Mouse (Mus musculus) kidney, embryonic 14.5 days (tissue): ENCODE measurements around the gene Ntf5. TPM values are rescaled to one million over a fixed set of nuclear protein-coding genes. Genes with fewer than 3 reads are reported as not detected.
A peak's percentile ranks its signal among the peaks of the same experiment; 100 is the strongest.
"Not testable (repeated sequence)": the region's sequence is repeated elsewhere in the genome, so short reads cannot be mapped to it uniquely, and the experiment has no call there.

Experiments
- ATAC-seq: fragments of 200-750 bp; cut with Nextera tagmentation; 2 replicates; pipeline ENCODE4 v1.8.0; 2017; ENCODE audit warnings: moderate number of reproducible peaks, mild to moderate bottlenecking, moderate TSS enrichment, moderate library complexity; ENCODE audit not compliant: low FRiP score, low TSS enrichment
- H3K27ac ChIP-seq: fragments of 300-500 bp; sonication (generic); 2 replicates; pipeline ENCODE4 v1.5.1; 2014; ENCODE audit warnings: low read depth, mild to moderate bottlenecking, low read length, moderate library complexity, mixed read lengths
- H3K27me3 ChIP-seq: fragments of 300-500 bp; sonication (generic); 2 replicates; pipeline ENCODE4 v1.6.1; 2014; ENCODE audit warnings: mild to moderate bottlenecking, low read length; ENCODE audit not compliant: control insufficient read depth, insufficient read depth
- H3K36me3 ChIP-seq: fragments of 300-500 bp; sonication (generic); 2 replicates; pipeline ENCODE4 v1.6.1; 2014; ENCODE audit warnings: low read length, mixed read lengths; ENCODE audit not compliant: control insufficient read depth, insufficient read depth
- H3K4me1 ChIP-seq: fragments of 300-500 bp; sonication (generic); 2 replicates; pipeline ENCODE4 v1.6.1; 2014; ENCODE audit warnings: low read length, mixed read lengths; ENCODE audit not compliant: control insufficient read depth, insufficient read depth
- H3K4me2 ChIP-seq: fragments of 300-500 bp; sonication (generic); replicated peaks from 2 replicates; pipeline ENCODE4 v1.6.1; 2014; ENCODE audit warnings: low read depth, mild to moderate bottlenecking, low read length
- H3K4me3 ChIP-seq: fragments of 300-500 bp; sonication (generic); 2 replicates; pipeline ENCODE4 v1.5.1; 2014; ENCODE audit warnings: mild to moderate bottlenecking, low read length
- H3K9ac ChIP-seq: fragments of 300-500 bp; sonication (generic); 2 replicates; pipeline ENCODE4 v1.6.1; 2014; ENCODE audit warnings: low read depth, mild to moderate bottlenecking, low read length, moderate library complexity
- H3K9me3 ChIP-seq: fragments of 300-500 bp; sonication (generic); 2 replicates; pipeline ENCODE4 v1.6.1; 2016; ENCODE audit warnings: low read length; ENCODE audit not compliant: control insufficient read depth
- WGBS: fragments of 180-500 bp; shearing (Covaris S2); extraction: QIAGEN DNeasy Blood & Tissue Kit; methylation state at CpG from one replicate; pipeline ENCODE4 v1.1.7; 2014; 5-methylcytosine and 5-hydroxymethylcytosine counted together
- polyA plus RNA-seq: library from polyadenylated mRNA; unstranded; fragments of >200 nt; fragmentation: Nextera tagmentation; extraction: Ambion mirVana; gene quantifications from 2 replicates; pipeline ENCODE4 v1.2.1, GENCODE M21; 2014

Gene Ntf5
- polyA plus RNA-seq, 1 experiment from 2014 or later, result 1.4 TPM

DNA sequence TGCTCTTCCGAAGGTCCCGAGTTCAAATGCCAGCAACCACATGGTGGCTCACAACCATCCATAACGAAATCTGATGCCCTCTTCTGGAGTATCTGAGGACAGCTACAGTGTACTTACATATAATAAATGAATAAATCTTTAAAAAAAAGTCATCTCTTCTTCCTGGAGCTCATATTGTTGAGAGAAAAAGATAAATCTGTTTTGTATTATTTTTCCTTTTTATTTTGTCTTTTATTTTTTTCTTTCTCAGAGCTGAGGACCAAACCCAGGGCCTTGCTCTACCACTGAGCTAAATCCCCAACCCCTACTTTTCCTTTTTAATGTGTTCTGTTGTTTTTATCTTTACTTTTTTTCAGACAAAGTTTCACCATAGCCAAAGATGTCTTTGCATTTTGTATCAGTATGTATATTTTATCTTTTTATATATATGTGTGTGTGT lies 17.1 kb upstream of the Ntf5 start:
- 3% methylated on average over 3 of the region's 3 CpGs for WGBS
- not testable (repeated sequence) for ATAC-seq

DNA sequence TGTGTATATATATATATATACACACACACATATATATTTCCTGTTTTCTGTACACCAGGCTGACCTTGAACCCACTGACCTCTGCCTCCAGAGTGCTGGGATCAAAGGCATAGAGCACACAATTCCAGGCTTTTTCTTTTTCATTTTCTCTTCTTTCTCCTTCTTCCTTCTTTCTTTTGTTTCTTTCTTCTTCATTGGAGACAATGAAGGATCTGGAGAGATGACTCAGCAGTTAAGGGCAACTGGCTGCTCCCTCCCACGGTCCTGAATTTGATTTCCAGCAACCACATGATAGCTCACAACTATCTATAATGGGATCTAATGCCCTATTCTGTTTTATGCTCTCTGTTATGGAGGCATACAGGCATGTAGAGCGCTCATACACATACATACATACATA lies 16.7 kb upstream of the Ntf5 start:
- 79% methylated on average over 2 of the region's 2 CpGs for WGBS
- H3K27me3 ChIP-seq, result no peaks in the 10 kb centered on the region
- no peaks in the 10 kb centered on the region for H3K9me3 ChIP-seq
- no peak overlapping the region for H3K27ac ChIP-seq
- no peak overlapping the region for H3K4me2 ChIP-seq
- no peak for ATAC-seq
- H3K4me1 ChIP-seq, result peaks cover 14% of the 10 kb centered on the region
- peaks cover 25% of the 10 kb centered on the region for H3K36me3 ChIP-seq
- H3K9ac ChIP-seq, result no peak overlapping the region
- no peak overlapping the region for H3K4me3 ChIP-seq

More for the DNA sequence above, 17.1 kb upstream of the Ntf5 start:
- Histone ChIP-seq H3K4me1 (peaks cover 14% of the 10 kb centered on the region), H3K4me3 (peak overlapping the region; percentile 46), H3K36me3 (peaks cover 29% of the 10 kb centered on the region), H3K4me2 (peak overlapping the region; percentile 55)
- not testable (repeated sequence) for H3K9ac ChIP-seq, H3K27ac ChIP-seq, H3K9me3 ChIP-seq, H3K27me3 ChIP-seq

DNA sequence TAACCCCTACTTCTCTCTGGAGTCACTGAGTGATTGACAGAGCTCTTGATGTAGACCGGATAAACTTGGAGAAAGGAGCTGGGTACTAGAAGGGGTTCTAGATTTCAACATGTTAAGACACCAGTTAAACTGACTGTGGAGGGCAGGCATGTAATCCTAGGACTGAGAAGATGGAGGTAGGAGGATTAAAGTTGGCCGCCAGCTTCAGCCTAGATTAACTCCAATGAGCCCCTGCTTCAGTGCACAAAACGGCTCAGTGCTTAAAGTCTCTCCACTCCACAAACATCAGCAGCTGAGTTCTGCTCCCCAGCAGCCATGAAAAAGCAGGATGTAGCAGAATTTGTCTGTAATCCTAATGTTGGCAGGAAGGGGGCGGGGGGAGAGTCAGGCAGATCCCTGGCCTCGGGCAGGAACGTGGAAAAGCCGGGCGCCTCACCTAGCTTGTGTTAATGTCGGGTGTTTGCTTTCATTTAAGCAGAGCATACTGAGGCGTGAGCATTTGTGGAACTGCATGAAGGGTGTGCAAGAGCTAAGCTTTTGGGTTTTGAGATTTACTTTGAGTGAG lies 11.9 kb upstream of the Ntf5 start:
- no peak for ATAC-seq
- Histone ChIP-seq H3K36me3 (no peaks in the 10 kb centered on the region), H3K4me2 (no peak overlapping the region), H3K4me1 (peaks cover 6% of the 10 kb centered on the region; the same call in 1 of the 2 replicates), H3K9ac (no peak overlapping the region), H3K27ac (no peak overlapping the region), H3K4me3 (no peak overlapping the region), H3K27me3 (peaks cover 16% of the 10 kb centered on the region), H3K9me3 (no peaks in the 10 kb centered on the region)
- WGBS, result 69% methylated on average over 10 of the region's 10 CpGs

DNA sequence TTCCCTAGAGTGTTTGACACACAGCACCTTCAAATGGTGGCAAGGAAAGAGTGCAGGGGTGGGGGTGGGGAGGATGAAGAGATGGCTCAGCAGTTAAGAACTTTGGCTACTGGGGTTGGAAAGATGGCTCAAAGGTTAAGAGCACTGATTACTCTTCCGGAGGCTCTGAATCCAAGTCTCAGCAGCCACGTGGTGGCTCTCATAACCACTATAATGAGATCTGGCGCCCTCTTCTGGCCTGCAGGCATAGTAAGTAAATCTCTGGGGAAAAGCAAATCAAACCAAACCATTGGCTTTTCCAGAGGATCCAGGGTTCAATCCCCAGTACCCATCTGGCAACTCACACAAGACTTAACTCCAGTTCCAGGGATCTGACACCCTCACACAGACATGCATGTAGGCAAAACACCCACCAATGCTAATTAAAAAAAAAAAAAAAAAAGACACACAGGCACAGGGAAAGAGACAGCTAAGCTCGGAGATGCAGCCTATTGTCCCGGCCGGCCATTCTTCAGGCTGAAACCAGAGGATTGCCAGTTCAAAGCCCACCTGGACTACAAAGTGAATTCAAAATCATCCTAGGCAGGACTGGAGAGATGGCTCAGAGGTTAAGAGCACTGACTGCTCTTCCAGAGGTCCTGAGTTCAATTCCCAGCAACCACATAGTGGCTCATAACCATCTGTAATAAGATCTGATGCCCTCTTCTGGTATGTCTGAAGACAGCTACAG lies 9.8 kb upstream of the Ntf5 start:
- Histone ChIP-seq H3K27me3 (peaks cover 37% of the 10 kb centered on the region), H3K9ac (no peak overlapping the region), H3K27ac (no peak overlapping the region), H3K4me3 (no peak overlapping the region), H3K4me1 (peaks cover 8% of the 10 kb centered on the region; the same call in 1 of the 2 replicates), H3K9me3 (no peaks in the 10 kb centered on the region), H3K36me3 (no peaks in the 10 kb centered on the region), H3K4me2 (no peak overlapping the region)
- WGBS, result 46% methylated on average over 6 of the region's 6 CpGs
- no peak for ATAC-seq

DNA sequence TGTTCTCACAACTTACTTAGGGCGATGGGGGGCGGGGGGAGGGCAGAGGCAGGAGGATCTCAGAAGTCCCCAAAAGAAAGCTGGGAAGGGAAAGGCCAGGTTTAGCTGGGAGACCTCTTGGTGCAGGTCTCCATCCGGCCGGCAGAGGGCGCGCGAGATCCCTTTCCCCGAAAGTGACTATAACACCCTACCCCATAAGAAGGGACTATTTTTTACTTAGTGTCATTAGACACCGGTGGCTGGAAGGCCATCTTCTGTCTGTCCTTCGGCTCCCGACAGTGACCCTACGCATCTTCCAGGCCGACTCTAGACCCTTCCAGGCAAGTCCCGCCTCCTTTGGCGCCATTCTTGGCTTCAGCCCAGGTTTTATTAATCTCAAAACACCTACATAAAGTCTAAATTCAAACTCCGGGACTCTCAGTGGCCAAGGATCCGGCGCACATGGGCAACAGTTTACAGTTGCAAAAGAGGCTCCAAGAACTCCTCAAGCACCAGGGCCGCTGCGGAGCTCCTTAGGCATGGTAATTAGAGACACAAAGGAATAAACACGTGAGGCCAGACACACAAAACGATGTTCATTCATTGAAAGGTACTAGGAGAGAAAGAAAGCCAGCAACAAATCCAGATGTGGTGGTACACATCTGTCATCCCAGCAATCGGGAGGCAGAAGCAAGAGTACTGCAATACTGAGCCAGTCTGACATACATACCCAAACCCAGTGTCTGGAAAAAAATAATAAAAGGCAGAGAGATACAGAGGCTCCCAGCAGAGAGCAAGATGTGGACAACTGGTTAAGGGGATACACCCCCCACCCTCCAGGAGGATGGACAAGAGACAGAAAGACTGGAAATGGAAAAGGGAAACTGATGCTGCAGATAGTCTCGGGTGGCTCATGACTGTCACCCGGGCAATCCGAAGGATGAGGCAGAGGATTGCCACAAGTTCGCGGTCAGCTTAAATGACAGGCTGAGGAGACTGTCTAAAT lies 8.1 kb upstream of the Ntf5 start, which contains the start of gene Kcna7:
Gene Kcna7 (plus strand): TSS at position 563 of the 985 bp plus-strand sequence.
- no peaks in the 10 kb centered on the region for H3K9me3 ChIP-seq
- WGBS, result 14% methylated on average over 28 of the region's 28 CpGs
- ATAC-seq, result no peak
- H3K4me3 ChIP-seq, result peak within 1 kb of the TSS; percentile 40
- peaks cover 53% of the 10 kb centered on the region for H3K27me3 ChIP-seq
- H3K9ac ChIP-seq, result peak within 1 kb of the TSS; percentile 34; the same call in 1 of the 2 replicates
- H3K4me1 ChIP-seq, result peaks cover 8% of the 10 kb centered on the region; the same call in 1 of the 2 replicates
- peak within 1 kb of the TSS; percentile 52 for H3K4me2 ChIP-seq
- no peak within 1 kb of the TSS for H3K27ac ChIP-seq
- no peaks in the 10 kb centered on the region for H3K36me3 ChIP-seq

DNA sequence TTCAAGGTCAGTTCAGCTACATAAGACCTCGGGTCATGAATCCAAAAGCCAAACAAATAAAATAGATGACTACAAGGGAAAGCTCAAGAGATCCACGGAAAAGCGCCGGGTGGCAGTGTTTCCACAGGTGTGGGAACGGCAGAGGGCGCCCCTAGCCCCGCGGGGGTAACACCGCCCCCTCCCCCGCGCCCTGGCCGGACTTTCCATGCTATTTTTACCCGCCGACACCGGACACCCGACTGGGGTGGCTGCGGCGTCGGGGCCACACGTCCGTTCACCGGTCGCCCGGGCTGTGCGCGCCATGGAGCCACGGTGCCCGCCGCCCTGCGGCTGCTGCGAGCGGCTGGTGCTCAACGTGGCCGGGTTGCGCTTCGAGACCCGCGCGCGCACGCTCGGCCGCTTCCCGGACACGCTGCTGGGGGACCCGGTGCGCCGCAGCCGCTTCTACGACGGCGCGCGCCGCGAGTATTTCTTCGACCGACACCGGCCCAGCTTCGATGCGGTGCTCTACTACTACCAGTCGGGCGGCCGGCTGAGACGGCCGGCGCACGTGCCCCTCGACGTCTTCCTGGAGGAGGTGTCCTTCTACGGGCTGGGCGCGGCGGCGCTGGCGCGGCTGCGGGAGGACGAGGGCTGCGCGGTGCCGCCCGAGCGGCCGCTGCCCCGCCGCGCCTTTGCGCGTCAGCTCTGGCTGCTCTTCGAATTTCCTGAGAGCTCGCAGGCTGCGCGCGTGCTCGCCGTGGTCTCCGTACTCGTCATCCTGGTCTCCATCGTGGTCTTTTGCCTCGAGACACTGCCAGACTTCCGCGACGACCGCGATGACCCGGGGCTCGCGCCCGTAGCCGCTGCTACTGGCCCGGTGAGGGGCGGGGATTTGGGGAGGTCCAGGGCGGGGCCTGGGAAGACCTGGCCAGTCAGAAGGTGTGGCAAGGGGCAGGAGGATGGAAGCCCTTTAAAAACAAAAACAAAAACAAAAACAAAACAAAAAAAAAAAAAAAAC lies 7.0 kb upstream of the Ntf5 start:
- H3K4me3 ChIP-seq, result peak overlapping the region; percentile 40
- H3K9me3 ChIP-seq, result no peaks in the 10 kb centered on the region
- WGBS, result 1% methylated on average over 113 of the region's 114 CpGs
- H3K27ac ChIP-seq, result no peak overlapping the region
- peaks cover 8% of the 10 kb centered on the region; the same call in 1 of the 2 replicates for H3K4me1 ChIP-seq
- no peak for ATAC-seq
- H3K36me3 ChIP-seq, result no peaks in the 10 kb centered on the region
- peaks cover 61% of the 10 kb centered on the region for H3K27me3 ChIP-seq
- H3K9ac ChIP-seq, result peak overlapping the region; percentile 34
- peak overlapping the region; percentile 52 for H3K4me2 ChIP-seq

DNA sequence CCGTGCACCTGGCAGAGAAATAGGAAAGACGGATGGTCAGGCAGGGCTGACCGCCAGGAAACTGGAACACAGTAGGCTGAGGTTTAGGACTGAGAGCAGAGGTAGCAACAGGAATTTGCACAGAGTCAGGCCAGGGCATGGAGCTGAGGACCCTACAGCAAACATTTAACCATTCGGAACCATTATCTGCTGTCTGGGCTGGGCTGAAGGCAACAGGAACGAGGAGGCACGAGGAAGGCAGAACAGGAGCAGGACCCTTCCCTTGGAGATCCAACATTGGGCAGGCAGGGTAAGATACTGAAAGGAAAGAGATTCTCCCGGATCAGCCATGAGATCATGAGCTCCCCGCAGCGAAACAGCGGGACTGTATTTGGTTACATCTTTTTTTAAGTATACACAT lies 5.7 kb upstream of the Ntf5 start:
- Histone ChIP-seq H3K27me3 (peaks cover 71% of the 10 kb centered on the region), H3K27ac (no peak overlapping the region), H3K4me1 (peaks cover 8% of the 10 kb centered on the region; the same call in 1 of the 2 replicates), H3K4me3 (no peak overlapping the region), H3K9ac (no peak overlapping the region), H3K9me3 (no peaks in the 10 kb centered on the region), H3K4me2 (no peak overlapping the region), H3K36me3 (no peaks in the 10 kb centered on the region)
- no peak for ATAC-seq
- WGBS, result 77% methylated on average over 10 of the region's 10 CpGs

DNA sequence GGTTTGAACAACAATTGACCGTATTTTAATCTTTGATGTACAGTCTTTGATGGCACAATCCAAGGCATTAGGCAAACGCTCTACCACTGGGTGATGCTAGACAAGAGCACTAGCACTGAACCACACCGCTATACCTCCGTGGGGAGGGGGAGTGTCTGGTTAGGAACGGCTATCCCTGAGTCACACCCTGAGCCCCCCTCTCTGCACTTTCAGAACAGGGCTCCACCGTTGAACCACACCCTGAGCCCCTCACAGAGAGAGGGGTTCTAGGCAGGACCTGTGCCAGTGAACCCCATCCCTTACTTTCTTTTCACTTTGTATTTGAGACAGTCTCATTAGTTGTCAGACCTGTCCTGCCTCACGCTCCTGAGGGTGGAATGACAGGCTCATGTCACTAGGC lies 5.1 kb upstream of the Ntf5 start:
- Histone ChIP-seq H3K27me3 (peaks cover 76% of the 10 kb centered on the region), H3K4me3 (no peak overlapping the region), H3K4me1 (peaks cover 11% of the 10 kb centered on the region; the same call in 1 of the 2 replicates), H3K9ac (no peak overlapping the region), H3K36me3 (no peaks in the 10 kb centered on the region), H3K9me3 (no peaks in the 10 kb centered on the region), H3K27ac (no peak overlapping the region), H3K4me2 (no peak overlapping the region)
- no peak for ATAC-seq
- 70% methylated on average over 7 of the region's 7 CpGs for WGBS
